Comparison of ENCODE assay signal across 23 mouse cellular contexts in the genomic region with DNA sequence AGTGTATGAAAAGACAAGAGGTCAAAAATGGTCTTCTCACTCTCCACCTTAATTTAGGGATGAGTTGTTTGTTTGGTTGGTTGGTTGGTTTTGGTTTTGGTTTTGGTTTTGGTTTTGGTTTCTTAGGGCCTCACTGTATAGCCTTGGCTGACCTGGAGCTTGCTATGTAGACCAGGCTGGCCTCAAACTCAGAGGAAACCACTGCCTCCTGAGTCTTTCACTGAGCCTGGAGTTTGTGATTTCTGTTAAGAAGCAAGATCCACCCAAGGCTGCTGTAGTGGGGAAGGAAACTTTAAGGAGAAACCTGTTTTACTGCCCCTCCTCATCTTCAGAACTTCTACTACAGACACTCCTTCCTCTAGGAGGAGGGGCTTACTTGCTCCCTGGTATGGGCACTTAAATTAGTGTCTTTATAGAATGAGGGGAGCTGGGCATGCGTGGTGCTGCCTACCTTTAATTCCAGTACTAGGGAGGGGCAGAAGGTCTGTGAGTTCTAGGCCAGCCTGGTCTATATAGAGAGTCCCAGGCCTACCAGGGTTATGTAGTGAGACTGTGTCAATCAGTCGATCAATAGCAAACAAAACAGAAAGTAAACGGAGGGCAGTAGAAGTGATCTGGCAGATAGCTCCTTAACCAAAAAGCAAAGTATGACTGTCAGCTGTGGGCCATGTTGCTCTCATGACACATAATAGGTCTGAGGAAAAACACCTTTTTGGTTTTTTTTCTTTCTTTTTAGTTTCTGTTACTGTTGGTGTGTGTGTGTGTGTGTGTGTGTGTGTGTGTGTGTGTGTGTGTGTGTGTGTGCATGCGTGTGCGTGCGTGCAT. TPM values are rescaled to one million over a fixed set of nuclear protein-coding genes. Genes with fewer than 3 reads are reported as not detected.
"Had no signal": no experiment of that assay in that cellular context is flagged by ENCODE, and none has a peak within 500 bp of the region (broad histone marks: within the 10 kb centered on the region; RNA-seq: fewer than 3 reads in every experiment).

No protein-coding gene starts in this region.

- H3K9me3 ChIP-seq: liver, embryonic 13.5 days; midbrain, embryonic 10.5 days; midbrain, embryonic 13.5 days; neural tube, embryonic 12.5 days had no signal

- DNase-seq: kidney, adult 18-20 months; kidney, adult 9 months; kidney, postnatal 14 days; kidney, postnatal 4 days; liver, embryonic 13.5 days; lung, embryonic 14.5 days; right cerebral cortex, postnatal 4 days; thymus, adult 18-20 months; thymus, postnatal 36 days had no signal

- H3K4me3 ChIP-seq: megakaryocyte, embryonic 14.5 days; midbrain, embryonic 10.5 days; midbrain, embryonic 13.5 days; myocyte; neural tube, embryonic 12.5 days had no signal

- H3K9ac ChIP-seq: lung, embryonic 14.5 days; neural tube, embryonic 12.5 days had no signal

- H3K27me3 ChIP-seq: liver, embryonic 13.5 days; megakaryocyte, embryonic 14.5 days; midbrain, embryonic 13.5 days; neural tube, embryonic 12.5 days had no signal

- ATAC-seq: lung, postnatal 0 days; midbrain, embryonic 13.5 days; midbrain, embryonic 16.5 days had no signal

- H3K4me2 ChIP-seq: lung, embryonic 14.5 days; neural tube, embryonic 12.5 days had no signal

- H3K27ac ChIP-seq: liver, embryonic 13.5 days; macrophage; neural tube, embryonic 12.5 days; stomach, postnatal 0 days had no signal

RNA-seq across cellular contexts. Expression of a gene that starts 19.4 kb away (rescaled TPM):
- total RNA-seq: layer of hippocampus, adult 18-20 months; layer of hippocampus, postnatal 14 days; left cerebral cortex, postnatal 25 days; liver, adult 2 months had no signal
- polyA plus RNA-seq: liver, embryonic 13.5 days; liver, embryonic 16.5 days; macrophage had no signal

RNA-seq across cellular contexts. Expression of a gene that starts 41.4 kb away (rescaled TPM):
- total RNA-seq: liver, adult 2 months had no signal
